ENCODE assay signal across 8 mouse cellular contexts in genomic region chr7:25238015-25238706, GRCm38 (mm10). TPM values are rescaled to one million over a fixed set of nuclear protein-coding genes. Genes with fewer than 3 reads are reported as not detected.
DNase-seq lines count a peak whose midpoint lies in the region; ATAC-seq lines count a peak whose summit lies in the region.

No protein-coding gene starts in this region.

- DNase-seq in CD4-positive, CD25-positive, alpha-beta regulatory T cell, adult 2 months (ENCODE audit: low read depth, low spot score), result peak; percentile 96
- DNase-seq in fat pad, adult 2 months (ENCODE audit: extremely low read depth, low read depth, low spot score), result peak; percentile 96
- DNase-seq in kidney, postnatal 10 days, result peak; percentile 95
- DNase-seq in natural killer cell, adult 2 months (ENCODE audit: low spot score in 2 of 2), result peak; percentile 93

- H3K27me3 ChIP-seq in heart, embryonic 13.5 days (replicated peaks), result no peaks in the 10 kb centered on the region
- H3K27me3 ChIP-seq in liver, embryonic 12.5 days (replicated peaks), result no peaks in the 10 kb centered on the region
- H3K27me3 ChIP-seq in stomach, embryonic 15.5 days (replicated peaks), result no peaks in the 10 kb centered on the region

- peak overlapping the region; percentile 64 for H3K4me3 ChIP-seq in brown adipose tissue, adult 24 weeks (ENCODE audit: insufficient read depth, low read depth, low read length)
- H3K4me3 ChIP-seq in heart, embryonic 13.5 days, result peak overlapping the region; percentile 79
- peak overlapping the region; percentile 90 for H3K4me3 ChIP-seq in liver, embryonic 12.5 days
- peak overlapping the region; percentile 98 for H3K4me3 ChIP-seq in stomach, embryonic 15.5 days (replicated peaks)

- peak overlapping the region; percentile 73 for H3K9ac ChIP-seq in heart, embryonic 13.5 days
- H3K9ac ChIP-seq in liver, embryonic 12.5 days, result peak overlapping the region; percentile 98
- H3K9ac ChIP-seq in stomach, embryonic 15.5 days, result 0 out of 2 replicates have a peak overlapping the region, but pooled peaks have one; percentile 100

- peak overlapping the region; percentile 86 for H3K4me2 ChIP-seq in heart, embryonic 13.5 days
- H3K4me2 ChIP-seq in liver, embryonic 12.5 days, result peak overlapping the region; percentile 91
- H3K4me2 ChIP-seq in stomach, embryonic 15.5 days, result peak overlapping the region; percentile 75

- ATAC-seq in heart, embryonic 13.5 days (ENCODE audit: extremely low read depth, insufficient number of reproducible peaks, low FRiP score, low TSS enrichment), result peak; percentile 81
- ATAC-seq in liver, embryonic 12.5 days, result peak; percentile 90
- peak; percentile 90 for ATAC-seq in stomach, embryonic 15.5 days (ENCODE audit: insufficient read depth, low FRiP score, low read depth)

- H3K27ac ChIP-seq in brown adipose tissue, adult 24 weeks (replicated peaks; ENCODE audit: low read depth, low read length), result peak overlapping the region; percentile 96
- H3K27ac ChIP-seq in heart, embryonic 13.5 days (replicated peaks), result peak overlapping the region; percentile 86
- H3K27ac ChIP-seq in liver, embryonic 12.5 days, result peak overlapping the region; percentile 93
- peak overlapping the region; percentile 86 for H3K27ac ChIP-seq in stomach, embryonic 15.5 days

- H3K36me3 ChIP-seq in heart, embryonic 13.5 days, result peaks cover 51% of the 10 kb centered on the region
- peaks cover 40% of the 10 kb centered on the region for H3K36me3 ChIP-seq in liver, embryonic 12.5 days
- peaks cover 20% of the 10 kb centered on the region; the same call in 1 of the 2 replicates for H3K36me3 ChIP-seq in stomach, embryonic 15.5 days

- peaks cover 4% of the 10 kb centered on the region; the same call in 1 of the 2 replicates for H3K4me1 ChIP-seq in brown adipose tissue, adult 24 weeks (ENCODE audit: control insufficient read depth, insufficient read depth, insufficient read length, low read length)
- H3K4me1 ChIP-seq in heart, embryonic 13.5 days, result peaks cover 55% of the 10 kb centered on the region
- H3K4me1 ChIP-seq in liver, embryonic 12.5 days, result peaks cover 45% of the 10 kb centered on the region
- peaks cover 21% of the 10 kb centered on the region for H3K4me1 ChIP-seq in stomach, embryonic 15.5 days

- whole genome bisulfite sequencing in heart, embryonic 13.5 days, result 0% methylated on average over 23 of the region's 23 CpGs
- WGBS in liver, embryonic 12.5 days (ENCODE audit: insufficient replicate concordance), result under 1% methylated on average over 23 of the region's 23 CpGs
- under 1% methylated on average over 23 of the region's 23 CpGs for WGBS in stomach, embryonic 15.5 days

- no peaks in the 10 kb centered on the region for H3K9me3 ChIP-seq in heart, embryonic 13.5 days
- H3K9me3 ChIP-seq in liver, embryonic 12.5 days (replicated peaks), result no peaks in the 10 kb centered on the region
- no peaks in the 10 kb centered on the region for H3K9me3 ChIP-seq in stomach, embryonic 15.5 days

RNA-seq across cellular contexts. Expression of gene Gsk3a, which starts 0.5 kb away (rescaled TPM):
- polyA plus RNA-seq in brown adipose tissue, adult 24 weeks (2012; ENCODE audit: insufficient read depth, insufficient read length, missing spikeins), result 85.4 and 96.9 TPM in 2 replicates
- polyA plus RNA-seq in heart, embryonic 13.5 days (2015; fragmentation: Nextera tagmentation; extraction: Ambion mirVana), result 7.8 and 8.2 TPM in 2 replicates
- 13.0 and 14.4 TPM in 2 replicates for polyA plus RNA-seq in liver, embryonic 12.5 days (2016; fragmentation: Nextera tagmentation; extraction: Ambion mirVana)
- 9.4 and 10.5 TPM in 2 replicates for polyA plus RNA-seq in stomach, embryonic 15.5 days (2015; fragmentation: Nextera tagmentation; extraction: Ambion mirVana)

RNA-seq across cellular contexts. Expression of gene Erf, which starts 12.4 kb away (rescaled TPM):
- 7.1 and 7.4 TPM in 2 replicates for polyA plus RNA-seq in brown adipose tissue, adult 24 weeks (2012; ENCODE audit: insufficient read depth, insufficient read length, missing spikeins)
- polyA plus RNA-seq in heart, embryonic 13.5 days (2015; fragmentation: Nextera tagmentation; extraction: Ambion mirVana), result 11.2 and 14.3 TPM in 2 replicates
- 6.5 and 7.5 TPM in 2 replicates for polyA plus RNA-seq in liver, embryonic 12.5 days (2016; fragmentation: Nextera tagmentation; extraction: Ambion mirVana)
- polyA plus RNA-seq in stomach, embryonic 15.5 days (2015; fragmentation: Nextera tagmentation; extraction: Ambion mirVana), result 13.0 and 17.6 TPM in 2 replicates

RNA-seq across cellular contexts. Expression of gene Zfp526, which starts 16.9 kb away (rescaled TPM):
- 1.9 and 2.6 TPM in 2 replicates for polyA plus RNA-seq in brown adipose tissue, adult 24 weeks (2012; ENCODE audit: insufficient read depth, insufficient read length, missing spikeins)
- 2.1 TPM in 2 replicates for polyA plus RNA-seq in heart, embryonic 13.5 days (2015; fragmentation: Nextera tagmentation; extraction: Ambion mirVana)
- 2.3 and 2.8 TPM in 2 replicates for polyA plus RNA-seq in liver, embryonic 12.5 days (2016; fragmentation: Nextera tagmentation; extraction: Ambion mirVana)
- polyA plus RNA-seq in stomach, embryonic 15.5 days (2015; fragmentation: Nextera tagmentation; extraction: Ambion mirVana), result 2.8 and 3.1 TPM in 2 replicates

RNA-seq across cellular contexts. Expression of gene Dedd2, which starts 17.7 kb away (rescaled TPM):
- polyA plus RNA-seq in brown adipose tissue, adult 24 weeks (2012; ENCODE audit: insufficient read depth, insufficient read length, missing spikeins), result 6.1 and 10.0 TPM in 2 replicates
- 5.3 and 6.6 TPM in 2 replicates for polyA plus RNA-seq in heart, embryonic 13.5 days (2015; fragmentation: Nextera tagmentation; extraction: Ambion mirVana)
- polyA plus RNA-seq in liver, embryonic 12.5 days (2016; fragmentation: Nextera tagmentation; extraction: Ambion mirVana), result 31.4 and 33.4 TPM in 2 replicates
- polyA plus RNA-seq in stomach, embryonic 15.5 days (2015; fragmentation: Nextera tagmentation; extraction: Ambion mirVana), result 15.1 and 15.2 TPM in 2 replicates

RNA-seq across cellular contexts. Expression of gene Cic, which starts 29.3 kb away (rescaled TPM):
- 25.2 and 31.3 TPM in 2 replicates for polyA plus RNA-seq in brown adipose tissue, adult 24 weeks (2012; ENCODE audit: insufficient read depth, insufficient read length, missing spikeins)
- 22.9 and 23.4 TPM in 2 replicates for polyA plus RNA-seq in heart, embryonic 13.5 days (2015; fragmentation: Nextera tagmentation; extraction: Ambion mirVana)
- 17.0 TPM in 2 replicates for polyA plus RNA-seq in liver, embryonic 12.5 days (2016; fragmentation: Nextera tagmentation; extraction: Ambion mirVana)
- 33.8 and 36.4 TPM in 2 replicates for polyA plus RNA-seq in stomach, embryonic 15.5 days (2015; fragmentation: Nextera tagmentation; extraction: Ambion mirVana)

Comparison
In these comparisons a context has a peak if more than half of its experiments do, and no peak if none do; other contexts are left out.
1. Peak in every context shown above with its lines: DNase-seq, ATAC-seq, H3K4me3 ChIP-seq and H3K27ac ChIP-seq.